Mouse (Mus musculus): ENCODE results near the gene Kank2.

- TF ChIP-seq EP300 (IDR thresholded peaks at IDR 0.05; ENCODE audit: low read depth) (no peak), CTCF (IDR thresholded peaks at IDR 0.05; ENCODE audit: low read depth) (no peak)
Observed at GRCm38 (mm10) chr9:21774353-21774752, 24.2 kb downstream of the Kank2 start.
